Mouse (Mus musculus) spleen, adult 2 months (tissue): Measurements from ENCODE around the gene Sec63.

ENCODE experiments used
- CTCF ChIP-seq: fragments of 200-500 bp; IDR thresholded peaks from 2 replicates; pipeline ENCODE4 v1.5.1; 2011; ENCODE audit warnings: mild to moderate bottlenecking, inconsistent platforms; ENCODE audit not compliant: insufficient read depth, insufficient read length, insufficient replicate concordance; ENCODE audit errors: extremely low read depth
- POLR2A ChIP-seq: fragments of 200-500 bp; IDR thresholded peaks from 2 replicates; pipeline ENCODE4 v1.6.1; 2011; ENCODE audit warnings: low read depth, low read length, inconsistent platforms

GRCm38 (mm10) chr10:42873077-42873595 lies 111.8 kb downstream of the Sec63 start:
- TF ChIP-seq CTCF (no peak), POLR2A (no peak)
